Mouse (Mus musculus) kidney, postnatal 0 days (tissue): ENCODE measurements around the gene Nck1. TPM values are rescaled to one million over a fixed set of nuclear protein-coding genes. Genes with fewer than 3 reads are reported as not detected.

Experiments
- ATAC-seq: fragments of 200-750 bp; cut with Nextera tagmentation; replicated peaks from 2 replicates; pipeline ENCODE4 v1.8.0; 2017; ENCODE audit warnings: low read depth, moderate number of reproducible peaks, moderate TSS enrichment, moderate library complexity; ENCODE audit not compliant: low FRiP score
- DNase-seq: peaks from one replicate; pipeline ENCODE4 v3.0.0-alpha.2; 2016; ENCODE audit warnings: low spot score
- H3K27ac ChIP-seq: fragments of 300-500 bp; sonication (generic); 2 replicates; pipeline ENCODE4 v1.5.1; 2014; ENCODE audit warnings: mild to moderate bottlenecking
- H3K27me3 ChIP-seq: fragments of 300-500 bp; sonication (generic); 2 replicates; pipeline ENCODE4 v1.6.1; 2014; ENCODE audit warnings: low read length, mixed read lengths; ENCODE audit not compliant: insufficient read depth
- H3K36me3 ChIP-seq: fragments of 300-500 bp; sonication (generic); 2 replicates; pipeline ENCODE4 v1.6.1; 2014; ENCODE audit warnings: low read length, mixed read lengths; ENCODE audit not compliant: insufficient read depth
- H3K4me1 ChIP-seq: fragments of 300-500 bp; sonication (generic); replicated peaks from 2 replicates; pipeline ENCODE4 v1.6.1; 2014; ENCODE audit warnings: antibody characterized with exemption, low read length, mixed read lengths; ENCODE audit not compliant: insufficient read depth
- H3K4me2 ChIP-seq: fragments of 300-500 bp; sonication (generic); 2 replicates; pipeline ENCODE4 v1.6.1; 2014; ENCODE audit warnings: mild to moderate bottlenecking, low read length, moderate library complexity, mixed read lengths
- H3K4me3 ChIP-seq: fragments of 300-500 bp; sonication (generic); replicated peaks from 2 replicates; pipeline ENCODE4 v1.5.1; 2014; ENCODE audit warnings: low read depth, low read length
- H3K9ac ChIP-seq: fragments of 300-500 bp; sonication (generic); 2 replicates; pipeline ENCODE4 v1.6.1; 2014; ENCODE audit warnings: low read depth, low read length
- H3K9me3 ChIP-seq: fragments of 300-500 bp; sonication (generic); replicated peaks from 2 replicates; pipeline ENCODE4 v1.6.1; 2016; ENCODE audit warnings: low read length, inconsistent platforms, mixed read lengths
- CTCF ChIP-seq: IDR thresholded peaks from 2 replicates; pipeline ENCODE4 v1.5.1; 2016; ENCODE audit warnings: antibody characterized with exemption, low read depth, mild to moderate bottlenecking, moderate library complexity
- WGBS: fragments of 180-500 bp; shearing (Covaris S2); extraction: QIAGEN DNeasy Blood & Tissue Kit; methylation state at CpG from one replicate; pipeline ENCODE4 v1.1.7; 2014; 5-methylcytosine and 5-hydroxymethylcytosine counted together
- polyA plus RNA-seq: library from polyadenylated mRNA; unstranded; fragments of >200 nt; fragmentation: Nextera tagmentation; extraction: Ambion mirVana; gene quantifications from 2 replicates; pipeline ENCODE4 v1.2.1, GENCODE M21; 2015

The Nck1 gene
- polyA plus RNA-seq, 1 experiment from 2014 or later: 75.8 TPM

GRCm38 (mm10) chr9:100474056-100474455 lies 71.9 kb downstream of the Nck1 start:
- Histone ChIP-seq H3K4me3 (no peak overlapping the region), H3K27me3 (no peaks in the 10 kb centered on the region), H3K4me1 (no peaks in the 10 kb centered on the region), H3K9ac (no peak overlapping the region), H3K27ac (no peak overlapping the region), H3K9me3 (no peaks in the 10 kb centered on the region), H3K36me3 (no peaks in the 10 kb centered on the region), H3K4me2 (no peak overlapping the region)
- 90% methylated on average over 1 of the region's 1 CpGs for WGBS
- ATAC-seq (no peak), DNase-seq (no peak)
- TF ChIP-seq CTCF: no peak

- Histone ChIP-seq H3K27ac (no peak overlapping the region), H3K4me1 (no peaks in the 10 kb centered on the region), H3K4me2 (no peak overlapping the region), H3K4me3 (no peak overlapping the region), H3K9ac (no peak overlapping the region), H3K27me3 (no peaks in the 10 kb centered on the region), H3K9me3 (no peaks in the 10 kb centered on the region), H3K36me3 (no peaks in the 10 kb centered on the region)
- no peak for ATAC-seq
- WGBS: 76% methylated on average over 6 of the region's 6 CpGs
- DNase-seq: no peak
- TF ChIP-seq CTCF: no peak
Observed at GRCm38 (mm10) chr9:100473361-100473760, 72.6 kb downstream of the Nck1 start.

- H3K4me2 ChIP-seq: no peak overlapping the region
- no peaks in the 10 kb centered on the region for H3K27me3 ChIP-seq
- H3K4me1 ChIP-seq: no peaks in the 10 kb centered on the region
- 93% methylated on average over 8 of the region's 8 CpGs for WGBS
- H3K9ac ChIP-seq: no peak overlapping the region
- no peak for TF ChIP-seq CTCF
- no peaks in the 10 kb centered on the region for H3K9me3 ChIP-seq
- H3K36me3 ChIP-seq: no peaks in the 10 kb centered on the region
- ATAC-seq (no peak), DNase-seq (no peak)
- no peak overlapping the region for H3K27ac ChIP-seq
- no peak overlapping the region for H3K4me3 ChIP-seq
Observed at GRCm38 (mm10) chr9:100472931-100473330, 73.0 kb downstream of the Nck1 start.

GRCm38 (mm10) chr9:100471605-100471953 lies 74.4 kb downstream of the Nck1 start:
- no peak for TF ChIP-seq CTCF
- ATAC-seq: no peak
- Histone ChIP-seq H3K4me2 (no peak overlapping the region), H3K36me3 (no peaks in the 10 kb centered on the region), H3K9me3 (no peaks in the 10 kb centered on the region), H3K27me3 (no peaks in the 10 kb centered on the region), H3K4me1 (no peaks in the 10 kb centered on the region), H3K27ac (no peak overlapping the region), H3K4me3 (no peak overlapping the region), H3K9ac (no peak overlapping the region)
- no peak for DNase-seq
- 73% methylated on average over 4 of the region's 4 CpGs for WGBS

GRCm38 (mm10) chr9:100470936-100471604 lies 74.9 kb downstream of the Nck1 start:
- Histone ChIP-seq H3K36me3 (0 out of 2 replicates have a peak, but pooled peaks cover under 1% of the 10 kb centered on the region), H3K27ac (no peak overlapping the region), H3K9ac (no peak overlapping the region), H3K4me1 (no peaks in the 10 kb centered on the region), H3K9me3 (no peaks in the 10 kb centered on the region), H3K27me3 (no peaks in the 10 kb centered on the region), H3K4me2 (no peak overlapping the region), H3K4me3 (no peak overlapping the region)
- DNase-seq: peak; percentile 28
- TF ChIP-seq CTCF: no peak
- no peak for ATAC-seq
- whole genome bisulfite sequencing: 45% methylated on average over 8 of the region's 8 CpGs

GRCm38 (mm10) chr9:100470228-100470627 lies 75.7 kb downstream of the Nck1 start:
- no peak for DNase-seq
- no peaks in the 10 kb centered on the region for H3K9me3 ChIP-seq
- TF ChIP-seq CTCF: no peak
- no peak overlapping the region for H3K4me3 ChIP-seq
- WGBS: 69% methylated on average over 1 of the region's 1 CpGs
- H3K4me1 ChIP-seq: no peaks in the 10 kb centered on the region
- no peak overlapping the region for H3K9ac ChIP-seq
- H3K4me2 ChIP-seq: no peak overlapping the region
- no peaks in the 10 kb centered on the region for H3K27me3 ChIP-seq
- H3K36me3 ChIP-seq: 0 out of 2 replicates have a peak, but pooled peaks cover 5% of the 10 kb centered on the region
- ATAC-seq: no peak
- no peak overlapping the region for H3K27ac ChIP-seq

GRCm38 (mm10) chr9:100469681-100470080 lies 76.3 kb downstream of the Nck1 start:
- Histone ChIP-seq H3K9me3 (no peaks in the 10 kb centered on the region), H3K27me3 (no peaks in the 10 kb centered on the region), H3K27ac (no peak overlapping the region), H3K4me3 (no peak overlapping the region), H3K4me2 (no peak overlapping the region), H3K9ac (no peak overlapping the region), H3K4me1 (no peaks in the 10 kb centered on the region), H3K36me3 (0 out of 2 replicates have a peak, but pooled peaks cover 5% of the 10 kb centered on the region)
- 100% methylated on average over 3 of the region's 3 CpGs for WGBS
- DNase-seq: no peak
- no peak for TF ChIP-seq CTCF
- no peak for ATAC-seq
